Mouse (Mus musculus) ovary, postnatal 14 days (tissue): ENCODE data around the gene Mlh1.

Experiments
- DNase-seq: peaks from one replicate; pipeline ENCODE4 v3.0.0; 2022; ENCODE audit warnings: low spot score

The Mlh1 gene

DNA sequence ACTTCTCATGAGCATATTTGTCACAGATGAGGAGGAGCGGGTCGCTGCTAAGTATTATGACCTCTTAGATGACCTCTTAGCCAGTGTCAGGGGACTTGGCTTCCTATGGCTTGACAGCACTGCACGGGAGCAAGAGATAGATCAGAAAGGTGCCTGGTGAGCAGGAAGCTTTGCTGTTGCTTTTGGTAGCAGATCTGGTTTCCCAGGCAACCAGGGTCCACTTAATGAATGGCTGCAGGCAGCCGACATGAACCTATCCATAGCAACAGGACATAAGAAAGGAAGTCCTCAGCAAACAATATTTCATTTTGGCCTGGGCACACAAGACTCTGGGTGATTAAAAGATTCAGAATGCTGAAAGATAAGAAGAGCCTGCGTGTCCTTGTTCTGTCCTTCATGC is 14.1 kb upstream of the Mlh1 start:
- DNase-seq = no peak

GRCm38 (mm10) chr9:111285061-111285460 is 13.5 kb upstream of the Mlh1 start:
- DNase-seq = no peak

DNA sequence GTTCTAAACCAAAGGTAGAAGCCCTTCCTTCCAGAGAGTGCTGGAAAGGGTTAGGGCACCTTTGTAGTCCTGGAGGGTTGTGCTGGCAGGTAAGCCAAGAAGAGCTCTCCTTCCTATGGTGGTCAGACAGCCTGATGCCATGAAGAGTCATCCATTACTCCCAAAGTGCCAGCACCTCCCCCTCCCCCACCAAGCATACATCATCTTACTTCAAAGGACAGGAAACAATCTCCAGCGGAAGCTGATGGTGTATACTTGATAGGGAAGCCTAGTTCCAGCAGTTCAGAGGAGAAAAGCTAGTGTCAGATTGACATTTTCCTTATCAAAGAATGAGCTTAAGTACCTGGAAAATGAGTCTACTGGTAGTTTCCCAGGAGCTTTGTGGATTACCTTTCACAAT is 3.6 kb upstream of the Mlh1 start:
- no peak for DNase-seq

DNA sequence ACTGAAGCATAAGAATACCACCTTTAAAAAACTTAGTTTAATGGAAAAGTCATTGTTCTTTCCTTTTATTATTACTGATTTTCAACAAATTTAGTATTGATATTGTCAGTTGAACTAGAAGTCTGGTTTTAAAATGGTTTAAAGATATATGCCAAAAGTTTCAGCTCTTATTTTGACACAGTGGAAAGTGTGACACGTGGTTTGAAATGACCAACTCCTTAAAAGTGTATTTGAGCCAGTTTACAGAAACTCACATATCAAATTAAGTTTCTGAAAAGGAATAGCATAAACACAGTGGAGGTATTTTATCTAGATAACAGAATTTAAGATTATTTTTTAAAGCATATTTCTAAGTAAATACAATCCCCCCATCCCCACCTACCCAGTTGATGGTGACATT is 2.4 kb upstream of the Mlh1 start:
- no peak for DNase-seq

GRCm38 (mm10) chr9:111272996-111273785 is 1.6 kb upstream of the Mlh1 start:
- no peak for DNase-seq

DNA sequence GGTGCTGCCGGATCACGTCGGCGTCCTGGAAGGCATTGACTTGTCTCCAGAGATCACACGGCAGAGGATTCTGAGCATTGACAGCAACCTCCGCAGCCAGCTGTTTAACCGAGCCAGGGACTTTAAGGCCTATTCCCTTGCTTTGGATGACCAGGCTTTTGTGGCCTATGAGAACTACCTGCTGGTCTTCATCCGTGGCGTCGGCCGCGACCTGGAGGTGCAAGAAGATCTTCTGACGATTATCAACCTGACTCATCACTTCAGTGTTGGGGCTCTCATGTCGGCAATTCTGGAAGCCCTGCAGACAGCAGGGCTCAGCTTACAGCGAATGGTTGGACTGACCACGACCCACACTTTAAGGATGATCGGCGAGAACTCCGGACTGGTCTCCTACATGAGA is 765 bp upstream of the Mlh1 start:
- DNase-seq = no peak

- DNase-seq = no peak
These were observed 546 bp downstream of the Mlh1 start for GRCm38 (mm10) chr9:111271056-111271433.

DNA sequence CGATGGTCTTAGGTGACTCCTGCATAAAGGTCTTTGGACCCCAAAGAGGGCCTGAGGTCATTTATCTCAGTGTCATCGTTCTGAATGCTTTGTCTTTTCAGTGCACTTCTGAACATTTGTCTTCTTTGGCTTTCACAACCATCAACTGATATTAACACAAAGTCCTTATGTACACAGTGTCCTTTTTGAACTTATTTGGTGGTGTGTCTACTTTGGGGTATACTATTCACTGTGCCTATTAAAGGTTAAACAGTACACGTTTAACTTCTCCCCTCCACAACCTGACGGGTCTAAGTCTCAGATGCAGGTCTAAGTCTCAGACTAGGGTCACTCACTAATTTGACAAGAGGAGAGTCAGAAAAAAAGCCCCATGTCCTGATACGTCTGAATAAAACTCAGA is 985 bp downstream of the Mlh1 start:
- DNase-seq = no peak

DNA sequence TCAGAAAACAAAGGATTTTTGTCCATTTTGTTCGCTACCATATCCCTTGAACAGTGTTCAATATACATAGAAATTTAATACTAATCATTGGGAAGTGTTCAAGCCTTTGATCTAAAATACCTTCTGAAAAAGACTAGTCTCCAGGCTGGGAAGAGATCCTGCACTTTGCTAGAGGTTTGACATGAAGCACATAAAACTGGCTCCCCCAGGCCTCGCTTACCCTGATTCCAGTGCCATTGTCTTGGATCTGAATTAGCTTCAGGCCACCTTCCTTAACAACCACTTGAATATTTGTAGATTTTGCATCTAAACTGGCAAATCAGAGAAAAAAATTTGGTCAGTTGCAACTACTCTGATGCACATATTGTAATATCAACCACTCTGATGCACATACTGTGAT is 3.6 kb downstream of the Mlh1 start:
- DNase-seq = no peak

DNA sequence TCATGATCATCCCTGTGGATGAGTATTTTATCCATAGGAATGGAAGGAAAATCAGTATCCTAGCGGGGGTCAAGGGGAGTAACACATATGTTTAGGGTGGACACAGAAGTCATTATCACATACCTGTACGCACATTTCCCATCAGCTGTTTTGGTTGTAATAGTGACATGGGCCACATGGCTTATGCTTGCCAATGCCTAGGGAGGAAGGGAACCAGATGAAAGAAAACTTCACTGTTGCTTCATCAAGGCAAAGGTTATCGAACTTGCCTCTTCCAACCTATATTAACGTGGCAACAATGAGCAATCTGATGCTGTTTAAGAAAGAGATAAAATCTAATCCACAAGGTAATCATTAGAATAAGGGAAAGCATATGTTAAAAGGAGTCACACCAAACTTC is 10.2 kb downstream of the Mlh1 start:
- DNase-seq = no peak

DNA sequence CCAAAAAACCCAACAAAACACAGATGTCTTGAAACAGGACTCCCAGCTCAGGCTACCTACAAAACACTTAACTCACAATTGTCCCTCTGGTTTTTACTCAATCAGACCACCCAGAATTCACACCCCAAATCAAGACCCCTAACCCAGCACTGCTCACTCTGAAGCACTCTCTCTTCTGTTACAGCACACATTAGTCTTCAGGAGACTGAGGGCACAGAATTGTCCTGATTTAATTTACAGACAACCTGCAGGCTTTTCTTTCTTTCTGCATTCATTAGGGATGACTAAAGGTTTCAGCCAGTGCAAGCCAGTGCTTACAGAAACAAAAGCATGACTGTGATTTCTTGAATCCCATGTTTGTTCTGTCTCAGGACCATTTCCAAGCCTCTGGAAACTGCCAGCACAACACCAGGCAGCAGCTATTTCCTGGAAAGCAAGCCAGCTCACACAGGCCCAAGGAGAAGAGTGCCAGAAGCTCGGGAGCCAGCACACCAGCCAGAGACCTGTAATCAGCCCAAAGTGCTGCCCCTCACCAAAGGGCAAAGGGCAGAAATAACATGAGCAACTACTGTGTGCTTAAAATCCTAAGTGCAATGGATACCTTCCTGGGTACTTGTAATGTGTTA is 11.1 kb downstream of the Mlh1 start:
- peak; percentile 5 for DNase-seq

- no peak for DNase-seq
These were observed 19.3 kb downstream of the Mlh1 start for GRCm38 (mm10) chr9:111252161-111252869.

DNA sequence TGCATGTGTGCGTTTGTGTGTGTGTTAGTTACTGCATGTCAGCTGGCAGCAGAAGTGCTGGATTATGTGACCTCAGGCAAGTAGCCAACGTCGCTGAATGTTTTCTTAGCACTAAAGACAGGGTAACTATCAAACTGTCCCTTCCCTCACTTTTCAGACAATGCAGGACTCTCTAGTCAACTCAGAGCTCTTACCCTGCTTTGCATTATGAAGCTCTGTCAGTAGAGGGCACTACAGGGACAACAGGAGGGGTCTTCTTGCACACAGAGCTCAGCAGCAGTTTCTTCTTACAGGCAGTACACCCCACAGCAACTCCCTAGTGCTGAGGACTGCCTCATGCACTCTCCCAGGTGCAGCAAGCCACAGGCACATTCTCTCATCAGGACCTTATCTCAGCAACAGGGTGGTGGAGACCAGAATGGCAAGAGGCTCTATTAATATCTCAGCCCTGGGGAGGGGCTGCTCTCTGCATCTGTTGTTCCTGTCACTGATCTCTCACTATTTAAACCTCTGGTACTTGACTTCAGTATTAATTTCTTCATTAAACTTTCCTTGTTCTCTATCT is 23.8 kb downstream of the Mlh1 start:
- DNase-seq = no peak

GRCm38 (mm10) chr9:111245546-111245945 is 26.0 kb downstream of the Mlh1 start:
- no peak for DNase-seq

DNA sequence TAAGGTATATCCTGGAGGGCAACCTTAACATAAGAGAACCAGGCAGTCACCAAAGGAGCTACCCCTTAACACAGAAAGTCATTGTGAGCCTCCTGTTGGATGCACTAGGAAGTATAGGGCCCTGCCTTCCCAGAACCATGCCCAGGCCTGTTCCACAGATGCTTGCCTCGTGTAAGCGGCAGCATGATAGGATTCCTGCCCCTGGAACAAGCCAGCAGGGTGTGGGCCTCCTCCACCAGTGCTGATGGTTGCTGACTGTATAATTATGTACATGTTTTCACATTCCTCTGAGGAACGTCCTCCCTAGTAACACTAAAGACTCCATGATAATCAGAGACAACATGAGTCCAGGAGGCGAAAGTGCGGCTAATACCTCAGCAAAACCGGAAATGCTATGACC is 28.2 kb downstream of the Mlh1 start:
- DNase-seq = no peak

DNA sequence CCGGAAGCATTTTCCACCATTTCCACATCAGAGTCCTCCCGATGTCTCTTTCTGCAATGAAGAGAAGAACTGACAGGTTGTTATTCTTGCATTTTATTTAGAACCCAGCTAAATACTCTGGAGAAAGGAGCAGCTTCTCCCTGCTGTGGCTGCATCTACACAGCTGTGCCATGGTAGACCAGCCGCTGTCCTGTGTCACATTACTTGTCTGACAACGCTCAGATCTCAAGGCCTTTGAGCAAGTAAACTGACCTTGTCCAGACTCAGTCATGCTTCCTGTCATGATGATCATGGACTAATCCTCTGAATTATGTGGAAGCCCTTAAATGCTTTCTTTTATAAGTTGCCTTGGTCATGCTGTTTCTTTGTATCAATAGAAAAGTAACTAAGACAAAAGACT is 31.8 kb downstream of the Mlh1 start:
- no peak for DNase-seq

DNA sequence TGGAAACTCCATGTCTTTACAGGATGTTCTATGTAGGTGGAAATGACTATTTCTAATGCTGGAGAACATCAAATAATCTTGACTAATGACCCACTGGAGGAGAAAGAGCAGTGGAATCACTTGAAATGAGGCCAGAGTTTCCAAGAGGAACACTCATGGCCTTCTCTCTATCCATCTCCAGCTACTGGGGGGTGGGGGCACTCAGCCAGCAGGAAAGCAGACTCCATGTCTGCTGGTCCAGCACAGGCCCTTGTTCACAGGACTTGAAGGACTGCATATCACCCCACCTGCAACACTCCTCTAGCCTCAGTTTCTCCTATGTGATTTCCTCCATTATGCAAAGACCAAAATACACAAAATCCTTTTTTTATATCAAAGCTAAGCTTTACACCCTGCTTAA is 33.9 kb downstream of the Mlh1 start:
- no peak for DNase-seq

GRCm38 (mm10) chr9:111234701-111235100 is 36.9 kb downstream of the Mlh1 start:
- DNase-seq = no peak

- DNase-seq = no peak
These were observed 43.1 kb downstream of the Mlh1 start for GRCm38 (mm10) chr9:111228446-111228845.

DNA sequence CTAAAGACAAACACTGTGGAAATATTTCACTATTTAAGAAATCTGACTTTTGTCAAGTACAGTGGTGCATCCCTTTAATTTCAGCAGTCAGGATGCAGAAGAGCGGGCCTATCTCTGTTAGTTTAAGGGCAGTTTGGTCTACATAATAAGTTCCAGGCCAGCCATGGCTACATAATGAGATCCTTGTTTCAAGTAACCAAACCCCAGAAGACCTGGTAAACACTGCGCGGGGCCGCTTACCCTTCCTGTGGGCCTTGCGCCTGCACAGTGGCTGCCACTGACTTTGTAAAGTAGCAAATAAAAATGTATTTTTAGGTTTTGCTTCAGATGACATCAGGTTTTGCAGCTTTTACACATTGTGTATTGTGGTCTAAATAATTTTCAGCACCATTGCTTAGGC is 48.2 kb downstream of the Mlh1 start:
- DNase-seq = no peak

DNA sequence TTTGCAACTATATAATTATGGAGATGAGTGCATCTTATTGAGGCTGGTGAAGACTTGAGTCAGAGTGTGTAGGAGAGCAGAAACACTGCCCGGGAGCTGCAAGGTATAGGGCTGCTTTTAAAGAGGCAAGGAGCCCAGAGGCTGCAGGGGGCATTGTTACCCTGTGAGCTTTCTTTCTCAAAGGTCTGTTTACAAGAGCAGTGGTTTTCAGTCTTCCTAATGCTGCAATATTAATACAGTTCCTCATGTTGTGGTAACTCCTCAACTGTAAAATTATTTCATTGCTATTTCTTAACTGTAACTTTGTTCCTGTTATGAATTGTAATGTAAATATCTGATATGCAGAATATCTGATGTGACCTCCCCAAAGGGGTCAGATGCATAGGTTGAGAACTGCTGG is 50.0 kb downstream of the Mlh1 start:
- DNase-seq = no peak

GRCm38 (mm10) chr9:111220551-111221080 is 51.0 kb downstream of the Mlh1 start:
- DNase-seq = no peak

DNA sequence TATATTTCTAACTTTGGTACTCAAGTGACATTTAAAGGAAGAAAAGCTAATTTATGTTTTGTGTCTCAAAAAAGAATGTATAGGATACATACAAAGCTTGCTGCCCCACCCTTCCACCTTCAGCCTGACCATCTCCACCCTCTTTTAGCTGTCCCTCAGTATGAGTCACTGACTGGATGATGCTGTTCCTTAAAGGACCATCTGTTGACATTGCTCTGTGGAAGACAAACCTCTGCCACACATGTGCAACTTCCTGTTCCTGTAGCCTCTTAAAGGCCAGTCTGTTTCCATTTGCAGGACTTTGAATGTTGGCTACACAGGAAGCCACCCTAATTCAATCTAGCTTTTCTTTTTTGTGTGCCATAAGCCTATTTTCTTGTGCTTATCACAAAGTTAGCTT is 55.2 kb downstream of the Mlh1 start:
- DNase-seq = no peak
